Mouse (Mus musculus) embryonic facial prominence, embryonic 15.5 days (tissue): Measurements from ENCODE around the gene Ceacam1. TPM values are rescaled to one million over a fixed set of nuclear protein-coding genes. Genes with fewer than 3 reads are reported as not detected.
"Not testable (repeated sequence)": the region's sequence is repeated elsewhere in the genome, so short reads cannot be mapped to it uniquely, and the experiment has no call there.

Experiments
- ATAC-seq: fragments of 200-750 bp; cut with Nextera tagmentation; 2 replicates; pipeline ENCODE4 v1.8.0; 2017; ENCODE audit warnings: low read depth, moderate TSS enrichment; ENCODE audit not compliant: insufficient number of reproducible peaks, low FRiP score, low TSS enrichment
- H3K27ac ChIP-seq: fragments of 300-500 bp; sonication (generic); replicated peaks from 2 replicates; pipeline ENCODE4 v1.5.1; 2015; ENCODE audit warnings: mild to moderate bottlenecking, inconsistent platforms
- H3K27me3 ChIP-seq: fragments of 300-500 bp; sonication (generic); 2 replicates; pipeline ENCODE4 v1.6.1; 2015; ENCODE audit warnings: inconsistent platforms
- H3K36me3 ChIP-seq: fragments of 300-500 bp; sonication (generic); 2 replicates; pipeline ENCODE4 v1.6.1; 2015; ENCODE audit warnings: mild to moderate bottlenecking, inconsistent platforms
- H3K4me1 ChIP-seq: fragments of 300-500 bp; sonication (generic); 2 replicates; pipeline ENCODE4 v1.6.1; 2015; ENCODE audit warnings: inconsistent platforms
- H3K4me2 ChIP-seq: fragments of 300-500 bp; sonication (generic); replicated peaks from 2 replicates; pipeline ENCODE4 v1.6.1; 2015; ENCODE audit warnings: mild to moderate bottlenecking, inconsistent platforms
- H3K4me3 ChIP-seq: fragments of 300-500 bp; sonication (generic); replicated peaks from 2 replicates; pipeline ENCODE4 v1.5.1; 2015; ENCODE audit warnings: mild to moderate bottlenecking, inconsistent platforms
- H3K9ac ChIP-seq: fragments of 300-500 bp; sonication (generic); 2 replicates; pipeline ENCODE4 v1.6.1; 2015; ENCODE audit warnings: inconsistent platforms
- H3K9me3 ChIP-seq: fragments of 300-500 bp; sonication (generic); replicated peaks from 2 replicates; pipeline ENCODE4 v1.6.1; 2016; ENCODE audit warnings: inconsistent platforms
- WGBS: fragments of 180-500 bp; shearing (Covaris S2); methylation state at CpG from one replicate; pipeline ENCODE4 v1.1.7; 2015; 5-methylcytosine and 5-hydroxymethylcytosine counted together
- polyA plus RNA-seq: library from polyadenylated mRNA; unstranded; fragments of >200 nt; fragmentation: Nextera tagmentation; extraction: Ambion mirVana; gene quantifications from 2 replicates; pipeline ENCODE4 v1.2.1, GENCODE M21; 2015

The Ceacam1 gene
- polyA plus RNA-seq, 1 experiment from 2014 or later = 6.7 TPM

- H3K36me3 ChIP-seq = no peaks in the 10 kb centered on the region
- WGBS = 81% methylated on average over 5 of the region's 5 CpGs
- no peaks in the 10 kb centered on the region for H3K4me1 ChIP-seq
- no peak overlapping the region for H3K27ac ChIP-seq
- peaks cover 13% of the 10 kb centered on the region for H3K27me3 ChIP-seq
- no peaks in the 10 kb centered on the region for H3K9me3 ChIP-seq
- no peak overlapping the region for H3K9ac ChIP-seq
- no peak for ATAC-seq
- no peak overlapping the region for H3K4me3 ChIP-seq
- no peak overlapping the region for H3K4me2 ChIP-seq
These were observed 50.3 kb downstream of the Ceacam1 start for GRCm38 (mm10) chr7:25427144-25427543.

DNA sequence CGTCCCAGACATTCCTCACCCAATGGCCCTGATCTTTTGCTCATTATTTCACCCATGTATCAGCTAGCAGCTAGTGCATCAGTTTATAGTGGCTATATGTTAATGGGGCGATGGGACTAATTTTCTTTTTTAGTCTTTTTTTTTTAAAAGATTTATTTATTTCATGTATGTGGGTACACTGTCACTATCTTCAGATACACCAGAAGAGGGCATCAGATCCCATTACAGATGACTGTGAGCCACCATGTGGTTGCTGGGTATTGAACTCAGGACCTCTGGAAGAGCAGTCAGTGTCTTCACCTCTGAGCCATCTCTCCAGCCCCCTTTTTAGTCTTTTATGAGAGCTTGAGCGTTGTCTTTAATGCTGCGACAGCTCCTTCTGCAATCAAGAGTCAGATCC lies 51.0 kb downstream of the Ceacam1 start:
- not testable (repeated sequence) for H3K27ac ChIP-seq, H3K9me3 ChIP-seq, H3K4me1 ChIP-seq, H3K36me3 ChIP-seq, ATAC-seq, H3K4me3 ChIP-seq, H3K4me2 ChIP-seq, H3K9ac ChIP-seq
- WGBS = 89% methylated on average over 4 of the region's 4 CpGs
- H3K27me3 ChIP-seq = peaks cover 16% of the 10 kb centered on the region

GRCm38 (mm10) chr7:25424429-25424828 lies 53.0 kb downstream of the Ceacam1 start:
- H3K4me2 ChIP-seq = no peak overlapping the region
- H3K9ac ChIP-seq = no peak overlapping the region
- ATAC-seq = 0 out of 2 replicates have a peak, but pooled peaks have one; percentile 44
- WGBS = 27% methylated on average over 4 of the region's 4 CpGs
- no peak overlapping the region for H3K4me3 ChIP-seq
- H3K27me3 ChIP-seq = peaks cover 16% of the 10 kb centered on the region
- no peaks in the 10 kb centered on the region for H3K36me3 ChIP-seq
- H3K9me3 ChIP-seq = no peaks in the 10 kb centered on the region
- no peak overlapping the region for H3K27ac ChIP-seq
- no peaks in the 10 kb centered on the region for H3K4me1 ChIP-seq

DNA sequence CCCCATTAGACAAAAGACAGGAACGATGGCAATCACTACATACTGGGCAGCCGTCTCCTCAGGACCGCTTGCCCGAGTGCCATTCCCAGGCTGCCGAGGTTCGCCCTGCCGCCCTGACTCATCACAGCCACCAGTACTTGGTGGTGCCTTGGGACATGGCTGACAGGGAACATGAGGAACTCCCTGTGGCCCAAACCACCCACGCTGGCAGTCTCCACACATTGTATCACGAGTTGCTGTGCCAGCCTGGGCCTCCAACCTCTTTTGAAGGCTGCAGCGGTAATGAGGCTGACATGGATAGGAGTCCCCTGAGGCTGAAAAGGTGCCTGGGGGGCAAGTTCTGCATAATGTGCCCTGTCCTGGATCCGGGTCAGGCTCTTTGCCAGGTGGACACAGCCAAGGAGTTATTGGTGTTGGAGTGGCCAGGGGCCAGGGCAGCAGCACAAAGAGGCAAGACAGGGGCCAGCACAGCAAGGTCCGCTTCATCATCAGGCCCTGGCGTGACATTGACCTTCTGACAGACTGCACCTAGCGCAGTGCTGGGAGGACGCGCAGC lies 55.0 kb downstream of the Ceacam1 start:
- WGBS = 72% methylated on average over 16 of the region's 16 CpGs
- peaks cover 16% of the 10 kb centered on the region for H3K27me3 ChIP-seq
- no peak for ATAC-seq
- H3K4me3 ChIP-seq = no peak overlapping the region
- no peak overlapping the region for H3K9ac ChIP-seq
- H3K4me2 ChIP-seq = no peak overlapping the region
- H3K36me3 ChIP-seq = no peaks in the 10 kb centered on the region
- H3K9me3 ChIP-seq = no peaks in the 10 kb centered on the region
- no peaks in the 10 kb centered on the region for H3K4me1 ChIP-seq
- H3K27ac ChIP-seq = no peak overlapping the region

- peaks cover 16% of the 10 kb centered on the region for H3K27me3 ChIP-seq
- no peaks in the 10 kb centered on the region for H3K9me3 ChIP-seq
- no peaks in the 10 kb centered on the region for H3K4me1 ChIP-seq
- no peak overlapping the region for H3K27ac ChIP-seq
- 81% methylated on average over 4 of the region's 4 CpGs for WGBS
- H3K4me2 ChIP-seq = no peak overlapping the region
- ATAC-seq = no peak
- H3K9ac ChIP-seq = no peak overlapping the region
- no peak overlapping the region for H3K4me3 ChIP-seq
- H3K36me3 ChIP-seq = no peaks in the 10 kb centered on the region
These were observed 57.5 kb downstream of the Ceacam1 start for GRCm38 (mm10) chr7:25419943-25420342.

GRCm38 (mm10) chr7:25419536-25419935 lies 57.9 kb downstream of the Ceacam1 start:
- no peak for ATAC-seq
- 76% methylated on average over 8 of the region's 8 CpGs for WGBS
- no peak overlapping the region for H3K4me3 ChIP-seq
- H3K4me1 ChIP-seq = no peaks in the 10 kb centered on the region
- H3K36me3 ChIP-seq = no peaks in the 10 kb centered on the region
- H3K27ac ChIP-seq = no peak overlapping the region
- H3K9me3 ChIP-seq = no peaks in the 10 kb centered on the region
- no peak overlapping the region for H3K9ac ChIP-seq
- H3K27me3 ChIP-seq = peaks cover 16% of the 10 kb centered on the region
- H3K4me2 ChIP-seq = no peak overlapping the region

- no peak overlapping the region for H3K9ac ChIP-seq
- H3K27ac ChIP-seq = no peak overlapping the region
- H3K4me3 ChIP-seq = no peak overlapping the region
- no peaks in the 10 kb centered on the region for H3K4me1 ChIP-seq
- H3K36me3 ChIP-seq = no peaks in the 10 kb centered on the region
- no peaks in the 10 kb centered on the region for H3K9me3 ChIP-seq
- H3K27me3 ChIP-seq = peaks cover 7% of the 10 kb centered on the region
- WGBS = 80% methylated on average over 1 of the region's 1 CpGs
- no peak for ATAC-seq
- no peak overlapping the region for H3K4me2 ChIP-seq
These were observed 59.8 kb downstream of the Ceacam1 start for GRCm38 (mm10) chr7:25417597-25417996.

DNA sequence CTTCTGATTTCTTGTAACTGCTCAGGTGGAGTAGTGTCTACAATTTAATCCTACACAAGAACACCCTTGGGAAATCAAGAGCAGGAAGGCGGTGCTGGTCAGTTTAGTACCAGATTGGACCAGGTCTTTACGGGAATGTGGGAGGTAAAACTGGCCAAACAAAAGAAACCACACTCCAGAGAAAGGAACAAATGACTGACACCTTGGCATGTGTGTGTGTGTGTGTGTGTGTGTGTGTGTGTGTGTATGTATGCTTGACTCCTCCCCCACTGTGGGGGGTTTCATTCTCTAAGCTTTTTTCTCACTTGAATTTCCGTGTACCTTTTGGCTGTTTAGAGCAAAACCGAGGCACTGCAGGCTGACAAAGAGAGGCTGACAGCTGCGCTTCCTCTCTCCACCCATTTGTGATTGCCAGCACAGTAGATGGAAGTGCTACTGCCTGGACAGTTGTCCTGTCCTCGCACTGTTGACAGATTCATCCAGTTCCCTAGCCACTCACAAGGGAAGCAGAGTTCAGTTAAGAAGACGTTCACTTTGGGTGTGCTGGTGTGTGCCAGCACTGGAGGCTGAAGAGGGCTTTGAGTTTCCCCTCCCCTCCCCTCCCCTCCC lies 64.5 kb downstream of the Ceacam1 start, which contains the start of gene Cxcl17:
Cxcl17 (minus strand) TSS at position 54 of the 609 bp plus-strand sequence.
- Histone ChIP-seq H3K27ac (no peak within 1 kb of the TSS), H3K27me3 (no peaks in the 10 kb centered on the region), H3K9me3 (no peaks in the 10 kb centered on the region), H3K4me1 (no peaks in the 10 kb centered on the region), H3K4me3 (no peak within 1 kb of the TSS), H3K9ac (no peak within 1 kb of the TSS), H3K4me2 (no peak within 1 kb of the TSS), H3K36me3 (no peaks in the 10 kb centered on the region)
- ATAC-seq = no peak
- WGBS = 32% methylated on average over 7 of the region's 7 CpGs

- Histone ChIP-seq H3K9ac (no peak overlapping the region), H3K4me1 (no peaks in the 10 kb centered on the region), H3K27ac (no peak overlapping the region), H3K9me3 (no peaks in the 10 kb centered on the region), H3K27me3 (no peaks in the 10 kb centered on the region), H3K4me3 (no peak overlapping the region), H3K36me3 (no peaks in the 10 kb centered on the region), H3K4me2 (no peak overlapping the region)
- ATAC-seq = no peak
- 86% methylated on average over 3 of the region's 3 CpGs for WGBS
These were observed 65.5 kb downstream of the Ceacam1 start for GRCm38 (mm10) chr7:25411861-25412260.

Other genes with a start within 250 kb of the Ceacam1 start
- 11.5 and 13.0 TPM in 2 replicates for gene Gsk3a, start 239.8 kb downstream of the Ceacam1 start, polyA plus RNA-seq
- 21.0 and 22.1 TPM in 2 replicates for gene Erf, start 226.8 kb downstream of the Ceacam1 start, polyA plus RNA-seq
- gene Cic, start 209.9 kb downstream of the Ceacam1 start, polyA plus RNA-seq = 46.3 and 50.6 TPM in 2 replicates
- gene Pafah1b3, start 179.6 kb downstream of the Ceacam1 start, polyA plus RNA-seq = 213 and 216 TPM in 2 replicates
- gene Prr19, start 176.2 kb downstream of the Ceacam1 start, polyA plus RNA-seq = 0.49 and 0.65 TPM in 2 replicates
- 1.2 and 1.8 TPM in 2 replicates for gene Tmem145, start 171.5 kb downstream of the Ceacam1 start, polyA plus RNA-seq
- gene Megf8, start 160.4 kb downstream of the Ceacam1 start, polyA plus RNA-seq = 16.4 and 17.3 TPM in 2 replicates
- 382 and 413 TPM in 2 replicates for gene Cnfn, start 107.9 kb downstream of the Ceacam1 start, polyA plus RNA-seq
- 8.3 and 10.2 TPM in 2 replicates for gene Lipe, start 78.9 kb downstream of the Ceacam1 start, polyA plus RNA-seq
- gene Cxcl17, start 64.7 kb downstream of the Ceacam1 start, polyA plus RNA-seq = 1.9 and 4.3 TPM in 2 replicates
- 0.11 TPM in 1 of 2 replicates, not detected in the other for gene Ceacam2, start 62.3 kb upstream of the Ceacam1 start, polyA plus RNA-seq
- not detected in 2 replicates for gene Erich4, start 138.3 kb upstream of the Ceacam1 start, polyA plus RNA-seq
- 30.6 and 33.8 TPM in 2 replicates for gene Dmac2, start 141.8 kb upstream of the Ceacam1 start, polyA plus RNA-seq
- 13.5 and 13.8 TPM in 2 replicates for gene B3gnt8, start 149.1 kb upstream of the Ceacam1 start, polyA plus RNA-seq
- gene Bckdha, start 181.4 kb upstream of the Ceacam1 start, polyA plus RNA-seq = 55.3 and 64.7 TPM in 2 replicates
- 70.1 and 71.3 TPM in 2 replicates for gene Exosc5, start 181.6 kb upstream of the Ceacam1 start, polyA plus RNA-seq
- gene Tmem91, start 197.6 kb upstream of the Ceacam1 start, polyA plus RNA-seq = 3.2 and 3.4 TPM in 2 replicates
- 29.0 and 31.3 TPM in 2 replicates for gene B9d2, start 203.2 kb upstream of the Ceacam1 start, polyA plus RNA-seq
- gene Tgfb1, start 209.4 kb upstream of the Ceacam1 start, polyA plus RNA-seq = 4.3 and 4.8 TPM in 2 replicates
- gene Ccdc97, start 241.5 kb upstream of the Ceacam1 start, polyA plus RNA-seq = 25.2 and 32.8 TPM in 2 replicates